Mouse (Mus musculus): Measurements from ENCODE around the gene Serpinh1.

GRCm38 (mm10) chr7:99332774-99333480, 20.1 kb downstream of the Serpinh1 start:
- TF ChIP-seq POLR2A (IDR thresholded peaks at IDR 0.05; ENCODE audit: borderline replicate concordance, control insufficient read depth, low read depth, low read length): no peak
- TF ChIP-seq CTCF (IDR thresholded peaks at IDR 0.05; ENCODE audit: control insufficient read depth, insufficient read depth, low read length): peak; percentile 72
